Mouse (Mus musculus) mesoderm, embryonic 11.5 days (tissue): Measurements from ENCODE around the gene Ubald1.

ENCODE experiments used
- DNase-seq: peaks from one replicate; pipeline ENCODE4 v3.0.0-alpha.2; 2012; ENCODE audit warnings: low read depth, low spot score

Ubald1 gene

GRCm38 (mm10) chr16:4871926-4872325 is 8.2 kb downstream of the Ubald1 start:
- DNase-seq = no peak

GRCm38 (mm10) chr16:4870490-4870889 is 9.6 kb downstream of the Ubald1 start:
- DNase-seq = no peak

- DNase-seq = no peak
These were observed 13.9 kb downstream of the Ubald1 start for GRCm38 (mm10) chr16:4866101-4866695.

- no peak for DNase-seq
These were observed 16.4 kb downstream of the Ubald1 start for GRCm38 (mm10) chr16:4863742-4864141.

GRCm38 (mm10) chr16:4862863-4863483 is 17.1 kb downstream of the Ubald1 start:
- DNase-seq = peak; percentile 65

GRCm38 (mm10) chr16:4861392-4861791 is 18.7 kb downstream of the Ubald1 start:
- DNase-seq = no peak

- DNase-seq = no peak
These were observed 25.0 kb downstream of the Ubald1 start for GRCm38 (mm10) chr16:4855046-4855650.

- no peak for DNase-seq
These were observed 29.0 kb downstream of the Ubald1 start for GRCm38 (mm10) chr16:4850938-4851628.

- DNase-seq = no peak
These were observed 29.8 kb downstream of the Ubald1 start for GRCm38 (mm10) chr16:4850361-4850760.

- no peak for DNase-seq
These were observed 32.0 kb downstream of the Ubald1 start for GRCm38 (mm10) chr16:4848090-4848489.

GRCm38 (mm10) chr16:4847041-4847440 is 33.1 kb downstream of the Ubald1 start:
- no peak for DNase-seq

- DNase-seq = no peak
These were observed 39.9 kb downstream of the Ubald1 start for GRCm38 (mm10) chr16:4840231-4840630.

- DNase-seq = no peak
These were observed 40.6 kb downstream of the Ubald1 start for GRCm38 (mm10) chr16:4839552-4839951.

- no peak for DNase-seq
These were observed 42.5 kb downstream of the Ubald1 start for GRCm38 (mm10) chr16:4837631-4838030.

- DNase-seq = no peak
These were observed 44.9 kb downstream of the Ubald1 start, which contains the start of gene 4930562C15Rik for GRCm38 (mm10) chr16:4835191-4835590. 4930562C15Rik (plus strand) TSS chr16:4835416.

GRCm38 (mm10) chr16:4833858-4834257 is 46.3 kb downstream of the Ubald1 start:
- DNase-seq = no peak

GRCm38 (mm10) chr16:4831650-4832419 is 48.3 kb downstream of the Ubald1 start:
- no peak for DNase-seq

- no peak for DNase-seq
These were observed 50.7 kb downstream of the Ubald1 start for GRCm38 (mm10) chr16:4829271-4829900.

- DNase-seq = no peak
These were observed 52.5 kb downstream of the Ubald1 start for GRCm38 (mm10) chr16:4827639-4828038.
